ENCODE assay signal across 7 mouse cellular contexts in genomic region chr4:118446415-118447153, GRCm38 (mm10). TPM values are rescaled to one million over a fixed set of nuclear protein-coding genes. Genes with fewer than 3 reads are reported as not detected.
DNase-seq lines count a peak whose midpoint lies in the region; ATAC-seq and TF ChIP-seq lines count a peak whose summit lies in the region.

No protein-coding gene starts in this region.

- 23% methylated on average over 24 of the region's 24 CpGs for WGBS in hindbrain, embryonic 10.5 days

- ATAC-seq in megakaryocyte progenitor cell, adult 5-6 weeks (replicated peaks; ENCODE audit: poor library complexity), result peak; percentile 39

- no peaks in the 10 kb centered on the region for H3K27me3 ChIP-seq in ES-Bruce4 (ENCODE audit: control insufficient read depth, insufficient read depth, low read length, poor library complexity, severe bottlenecking)
- H3K27me3 ChIP-seq in hindbrain, embryonic 10.5 days (ENCODE audit: insufficient read depth, poor library complexity, severe bottlenecking), result no peaks in the 10 kb centered on the region

- peaks cover 3% of the 10 kb centered on the region for H3K4me1 ChIP-seq in ES-Bruce4 (ENCODE audit: control insufficient read depth, insufficient read depth, low read length)
- H3K4me1 ChIP-seq in hindbrain, embryonic 10.5 days (replicated peaks), result peaks cover 18% of the 10 kb centered on the region

- TF ChIP-seq POLR2A in ES-Bruce4 (IDR thresholded peaks at IDR 0.05; ENCODE audit: insufficient read depth, low read length), result no peak

- no peak for TF ChIP-seq EP300 in ES-Bruce4 (IDR thresholded peaks at IDR 0.05; ENCODE audit: insufficient read depth, low read depth, low read length)

- no peaks in the 10 kb centered on the region for H3K36me3 ChIP-seq in ES-Bruce4 (ENCODE audit: control insufficient read depth, insufficient read depth, low read length, poor library complexity, severe bottlenecking)
- H3K36me3 ChIP-seq in hindbrain, embryonic 10.5 days, result no peaks in the 10 kb centered on the region

- 0 out of 2 replicates have a peak overlapping the region, but pooled peaks have one; percentile 20 for H3K9ac ChIP-seq in ES-Bruce4 (ENCODE audit: low read depth, poor library complexity, severe bottlenecking)

- H3K27ac ChIP-seq in ES-Bruce4 (ENCODE audit: insufficient read depth, low read length), result no peak overlapping the region
- peak overlapping the region; percentile 85 for H3K27ac ChIP-seq in hindbrain, embryonic 10.5 days

- no peak for TF ChIP-seq CTCF in ES-Bruce4 (IDR thresholded peaks at IDR 0.05; ENCODE audit: low read depth, low read length)

- peak; percentile 18 for DNase-seq in MN1 (ENCODE audit: low spot score)
- DNase-seq in hindbrain, embryonic 10.5 days (ENCODE audit: low spot score), result peak; percentile 23
- no peak for DNase-seq in layer of hippocampus, postnatal 10 days (ENCODE audit: low spot score in 2 of 2)
- DNase-seq in left cerebral cortex, adult 18-20 months (ENCODE audit: low spot score in 2 of 2), result no peak
- no peak for DNase-seq in thymus, adult 18-20 months

- no peaks in the 10 kb centered on the region for H3K9me3 ChIP-seq in ES-Bruce4 (replicated peaks; ENCODE audit: control insufficient read depth, insufficient read depth, low read length, poor library complexity, severe bottlenecking)
- H3K9me3 ChIP-seq in hindbrain, embryonic 10.5 days, result no peaks in the 10 kb centered on the region

- H3K4me3 ChIP-seq in ES-Bruce4 (ENCODE audit: low read depth, low read length), result peak overlapping the region; percentile 45
- peak overlapping the region; percentile 59 for H3K4me3 ChIP-seq in hindbrain, embryonic 10.5 days

RNA-seq across cellular contexts. Expression of gene Cdc20, which starts 9.4 kb away (rescaled TPM):
- polyA plus RNA-seq in ES-Bruce4 (2011; ENCODE audit: insufficient read depth, insufficient read length, low read depth, missing spikeins), result 216 and 224 TPM in 2 replicates
- polyA plus RNA-seq in hindbrain, embryonic 10.5 days (2016; fragmentation: Nextera tagmentation; extraction: Ambion mirVana), result 330 and 370 TPM in 2 replicates
- total RNA-seq in megakaryocyte progenitor cell, adult 5-6 weeks (2015), result 42.5 and 50.4 TPM in 2 replicates
- 87.4 and 89.5 TPM in 2 replicates for total RNA-seq in megakaryocyte progenitor cell, adult 5-6 weeks (2017)
- 1 to 10 TPM; 5.0 to 6.3 TPM for total RNA-seq in layer of hippocampus, postnatal 10 days (2021)
- total RNA-seq in left cerebral cortex, adult 18-20 months (2021), result 1 to 10 TPM in 1 of 2 experiments, under 1 TPM in 1; 0.89 to 1.3 TPM

RNA-seq across cellular contexts. Expression of gene Mpl, which starts 10.7 kb away (rescaled TPM):
- polyA plus RNA-seq in ES-Bruce4 (2011; ENCODE audit: insufficient read depth, insufficient read length, low read depth, missing spikeins), result not detected in 2 replicates
- 1.2 and 1.3 TPM in 2 replicates for polyA plus RNA-seq in hindbrain, embryonic 10.5 days (2016; fragmentation: Nextera tagmentation; extraction: Ambion mirVana)
- total RNA-seq in megakaryocyte progenitor cell, adult 5-6 weeks (2015), result 1.1 and 9.0 TPM in 2 replicates
- 0.12 and 0.95 TPM in 2 replicates for total RNA-seq in megakaryocyte progenitor cell, adult 5-6 weeks (2017)
- under 1 TPM in 1 of 2 experiments, not detected in 1; 0.16 TPM for total RNA-seq in layer of hippocampus, postnatal 10 days (2021)
- total RNA-seq in left cerebral cortex, adult 18-20 months (2021), result under 1 TPM; 0.51 to 0.91 TPM

RNA-seq across cellular contexts. Expression of gene Elovl1, which starts 18.7 kb away (rescaled TPM):
- polyA plus RNA-seq in ES-Bruce4 (2011; ENCODE audit: insufficient read depth, insufficient read length, low read depth, missing spikeins), result 53.5 and 63.2 TPM in 2 replicates
- 49.0 and 51.8 TPM in 2 replicates for polyA plus RNA-seq in hindbrain, embryonic 10.5 days (2016; fragmentation: Nextera tagmentation; extraction: Ambion mirVana)
- 73.6 and 93.7 TPM in 2 replicates for total RNA-seq in megakaryocyte progenitor cell, adult 5-6 weeks (2015)
- total RNA-seq in megakaryocyte progenitor cell, adult 5-6 weeks (2017), result 58.7 and 64.1 TPM in 2 replicates
- total RNA-seq in layer of hippocampus, postnatal 10 days (2021), result 10 to 100 TPM; 16.4 to 17.7 TPM
- total RNA-seq in left cerebral cortex, adult 18-20 months (2021), result 10 to 100 TPM; 18.3 to 19.2 TPM

RNA-seq across cellular contexts. Expression of gene Med8, which starts 37.4 kb away (rescaled TPM):
- polyA plus RNA-seq in ES-Bruce4 (2011; ENCODE audit: insufficient read depth, insufficient read length, low read depth, missing spikeins), result 76.1 and 87.3 TPM in 2 replicates
- 163 and 170 TPM in 2 replicates for polyA plus RNA-seq in hindbrain, embryonic 10.5 days (2016; fragmentation: Nextera tagmentation; extraction: Ambion mirVana)
- 66.5 and 94.1 TPM in 2 replicates for total RNA-seq in megakaryocyte progenitor cell, adult 5-6 weeks (2015)
- total RNA-seq in megakaryocyte progenitor cell, adult 5-6 weeks (2017), result 90.5 and 104 TPM in 2 replicates
- 10 to 100 TPM; 75.8 to 80.1 TPM for total RNA-seq in layer of hippocampus, postnatal 10 days (2021)
- 10 to 100 TPM; 53.8 to 60.7 TPM for total RNA-seq in left cerebral cortex, adult 18-20 months (2021)

RNA-seq across cellular contexts. Expression of gene Szt2, which starts 37.5 kb away (rescaled TPM):
- 16.0 and 17.2 TPM in 2 replicates for polyA plus RNA-seq in ES-Bruce4 (2011; ENCODE audit: insufficient read depth, insufficient read length, low read depth, missing spikeins)
- 7.0 and 11.7 TPM in 2 replicates for polyA plus RNA-seq in hindbrain, embryonic 10.5 days (2016; fragmentation: Nextera tagmentation; extraction: Ambion mirVana)
- 12.0 and 13.7 TPM in 2 replicates for total RNA-seq in megakaryocyte progenitor cell, adult 5-6 weeks (2015)
- 4.0 and 5.3 TPM in 2 replicates for total RNA-seq in megakaryocyte progenitor cell, adult 5-6 weeks (2017)
- total RNA-seq in layer of hippocampus, postnatal 10 days (2021), result 10 to 100 TPM; 33.5 to 42.2 TPM
- 10 to 100 TPM; 30.0 to 33.1 TPM for total RNA-seq in left cerebral cortex, adult 18-20 months (2021)

Comparison
In these comparisons a context has a peak if more than half of its experiments do, and no peak if none do; other contexts are left out.
1. DNase-seq: peak in MN1 (single experiment) and hindbrain, embryonic 10.5 days (single experiment); none in layer of hippocampus, postnatal 10 days (0 of 2), left cerebral cortex, adult 18-20 months (0 of 2) and thymus, adult 18-20 months (0 of 2).
2. RNA of gene Cdc20, which starts 9.4 kb away (total RNA-seq): 42.5 to 89.5 TPM in megakaryocyte progenitor cell, adult 5-6 weeks; 5.0 to 6.3 TPM in layer of hippocampus, postnatal 10 days and 0.89 to 1.3 TPM in left cerebral cortex, adult 18-20 months; every median in the first group is over 4 times any median in the second.